Comparison of ENCODE assay signal across 24 mouse cellular contexts in genomic region chr2:65266576-65267299, GRCm38 (mm10). TPM values are rescaled to one million over a fixed set of nuclear protein-coding genes. Genes with fewer than 3 reads are reported as not detected.
A peak's percentile ranks its signal among the peaks of the same experiment; 100 is the strongest.
DNase-seq lines count a peak whose midpoint lies in the region; ATAC-seq and TF ChIP-seq lines count a peak whose summit lies in the region.
"Had no signal": no experiment of that assay in that cellular context is flagged by ENCODE, and none has a peak within 500 bp of the region (broad histone marks: within the 10 kb centered on the region; RNA-seq: fewer than 3 reads in every experiment).

No protein-coding gene starts in this region.

- no peak overlapping the region for H3K9ac ChIP-seq in forebrain, embryonic 12.5 days
- no peak overlapping the region for H3K9ac ChIP-seq in lung, embryonic 15.5 days
- H3K9ac ChIP-seq: embryonic facial prominence, embryonic 12.5 days; forebrain, embryonic 13.5 days; forebrain, postnatal 0 days; heart, embryonic 15.5 days; hindbrain, embryonic 13.5 days had no signal

- no peak for TF ChIP-seq CTCF in testis, adult 2 months (IDR thresholded peaks at IDR 0.05; ENCODE audit: control insufficient read depth, insufficient read depth, insufficient replicate concordance, low read depth, low read length)

- TF ChIP-seq POLR2A in testis, adult 2 months (IDR thresholded peaks at IDR 0.05; ENCODE audit: control insufficient read depth, low read depth, low read length), result no peak

- H3K4me2 ChIP-seq in forebrain, embryonic 12.5 days, result no peak overlapping the region
- H3K4me2 ChIP-seq in lung, embryonic 15.5 days, result no peak overlapping the region
- H3K4me2 ChIP-seq: embryonic facial prominence, embryonic 12.5 days; forebrain, embryonic 13.5 days; heart, embryonic 11.5 days; heart, embryonic 15.5 days; hindbrain, embryonic 13.5 days had no signal

- peak overlapping the region; percentile 71; the same call in 1 of the 2 replicates for H3K27ac ChIP-seq in forebrain, embryonic 10.5 days
- H3K27ac ChIP-seq in forebrain, embryonic 12.5 days, result no peak overlapping the region
- H3K27ac ChIP-seq in lung, embryonic 15.5 days, result no peak overlapping the region
- no peak overlapping the region for H3K27ac ChIP-seq in testis, adult 2 months (ENCODE audit: control insufficient read depth, insufficient read depth, low read depth, low read length)
- H3K27ac ChIP-seq: embryonic facial prominence, embryonic 12.5 days; forebrain, embryonic 13.5 days; heart, adult 2 months; heart, embryonic 15.5 days; hindbrain, embryonic 13.5 days; hindbrain, postnatal 0 days had no signal

- no peaks in the 10 kb centered on the region for H3K9me3 ChIP-seq in forebrain, embryonic 10.5 days
- H3K9me3 ChIP-seq in forebrain, embryonic 12.5 days, result no peaks in the 10 kb centered on the region
- no peaks in the 10 kb centered on the region for H3K9me3 ChIP-seq in lung, embryonic 15.5 days
- H3K9me3 ChIP-seq: embryonic facial prominence, embryonic 12.5 days; forebrain, embryonic 13.5 days; heart, embryonic 15.5 days; hindbrain, embryonic 13.5 days had no signal

- DNase-seq in adrenal gland, adult (ENCODE audit: inconsistent age in 2 of 2, low spot score in 1 of 2), result peak; percentile 69 to 84
- DNase-seq in adrenal gland, postnatal 25 days, result no peak
- DNase-seq in forebrain, embryonic 10.5 days (ENCODE audit: extremely low spot score, low spot score), result no peak
- DNase-seq in lung, postnatal 36 days, result no peak
- no peak for DNase-seq in testis, postnatal 10 days (ENCODE audit: low spot score)
- DNase-seq: B cell, adult 2 months; cerebellum, adult 11 months; cerebellum, adult 9-10 months; cerebellum, postnatal 25 days; forebrain, postnatal 0 days; gastrocnemius, postnatal 14 days; heart, adult 2 months; heart, postnatal 14 days had no signal

- no peaks in the 10 kb centered on the region for H3K36me3 ChIP-seq in forebrain, embryonic 10.5 days (replicated peaks)
- no peaks in the 10 kb centered on the region for H3K36me3 ChIP-seq in forebrain, embryonic 12.5 days (replicated peaks)
- no peaks in the 10 kb centered on the region for H3K36me3 ChIP-seq in lung, embryonic 15.5 days
- H3K36me3 ChIP-seq in testis, adult 2 months (ENCODE audit: control insufficient read depth, insufficient read depth, low read length), result no peaks in the 10 kb centered on the region
- H3K36me3 ChIP-seq: embryonic facial prominence, embryonic 12.5 days; G1E; heart, embryonic 15.5 days; hindbrain, embryonic 13.5 days had no signal

- H3K4me3 ChIP-seq in forebrain, embryonic 10.5 days, result no peak overlapping the region
- H3K4me3 ChIP-seq in forebrain, embryonic 12.5 days (replicated peaks), result no peak overlapping the region
- H3K4me3 ChIP-seq in lung, embryonic 15.5 days, result no peak overlapping the region
- H3K4me3 ChIP-seq in testis, adult 2 months (ENCODE audit: control insufficient read depth, low read depth, low read length), result peak overlapping the region; percentile 49; the same call in 1 of the 2 replicates
- H3K4me3 ChIP-seq: embryonic facial prominence, embryonic 12.5 days; forebrain, embryonic 13.5 days; heart, adult 2 months; heart, embryonic 15.5 days; hindbrain, embryonic 13.5 days had no signal

- H3K27me3 ChIP-seq in forebrain, embryonic 10.5 days (ENCODE audit: poor library complexity, severe bottlenecking), result no peaks in the 10 kb centered on the region
- no peaks in the 10 kb centered on the region for H3K27me3 ChIP-seq in forebrain, embryonic 12.5 days
- no peaks in the 10 kb centered on the region for H3K27me3 ChIP-seq in lung, embryonic 15.5 days
- H3K27me3 ChIP-seq in testis, adult 2 months (ENCODE audit: control insufficient read depth, insufficient read depth, low read length), result no peaks in the 10 kb centered on the region
- H3K27me3 ChIP-seq: embryonic facial prominence, embryonic 12.5 days; forebrain, embryonic 13.5 days; heart, embryonic 15.5 days; hindbrain, embryonic 13.5 days had no signal

- ATAC-seq in forebrain, embryonic 12.5 days (ENCODE audit: low FRiP score), result no peak
- ATAC-seq in lung, embryonic 15.5 days (ENCODE audit: borderline replicate concordance, extremely low read depth, low FRiP score, low TSS enrichment), result peak; percentile 81; the same call in 1 of the 2 replicates
- ATAC-seq: CD4-positive, CD25-positive, alpha-beta regulatory T cell, adult 4 months; forebrain, embryonic 13.5 days; forebrain, postnatal 0 days; hindbrain, postnatal 0 days had no signal

- peaks cover 23% of the 10 kb centered on the region for H3K4me1 ChIP-seq in forebrain, embryonic 10.5 days
- peaks cover 6% of the 10 kb centered on the region; the same call in 1 of the 2 replicates for H3K4me1 ChIP-seq in forebrain, embryonic 12.5 days
- H3K4me1 ChIP-seq in lung, embryonic 15.5 days, result no peaks in the 10 kb centered on the region
- H3K4me1 ChIP-seq in testis, adult 2 months (ENCODE audit: control insufficient read depth, insufficient read depth, low read length), result no peaks in the 10 kb centered on the region
- H3K4me1 ChIP-seq: embryonic facial prominence, embryonic 12.5 days; heart, embryonic 15.5 days; hindbrain, embryonic 13.5 days had no signal

- WGBS in forebrain, embryonic 10.5 days, result 90% methylated on average over 5 of the region's 5 CpGs
- 79% methylated on average over 5 of the region's 5 CpGs for WGBS in forebrain, embryonic 12.5 days
- WGBS in lung, embryonic 15.5 days, result 54% methylated on average over 5 of the region's 5 CpGs

RNA-seq across cellular contexts. Expression of gene Cobll1, which starts 27.5 kb away (rescaled TPM):
- total RNA-seq in adrenal gland, postnatal 25 days (2021), result 274 and 367 TPM in 2 replicates
- polyA plus RNA-seq in forebrain, embryonic 10.5 days (2016; fragmentation: Nextera tagmentation; extraction: Ambion mirVana), result 3.5 and 3.6 TPM in 2 replicates
- polyA plus RNA-seq in forebrain, embryonic 12.5 days (2016; fragmentation: Nextera tagmentation; extraction: Ambion mirVana), result 3.2 and 4.0 TPM in 2 replicates
- 7.8 and 9.2 TPM in 2 replicates for polyA plus RNA-seq in lung, embryonic 15.5 days (2015; fragmentation: Nextera tagmentation; extraction: Ambion mirVana)
- 3.5 and 3.6 TPM in 2 replicates for polyA plus RNA-seq in testis, adult 2 months (2012; rRNA removed)
- polyA plus RNA-seq: G1E had no signal

Comparison
In these comparisons a context has a peak if more than half of its experiments do, and no peak if none do; other contexts are left out.
1. DNase-seq: peak in adrenal gland, adult (2 of 2); none in adrenal gland, postnatal 25 days (single experiment), forebrain, embryonic 10.5 days (single experiment), lung, postnatal 36 days (single experiment) and testis, postnatal 10 days (single experiment).